Mouse (Mus musculus) right cerebral cortex, postnatal 14 days (tissue): ENCODE measurements around the gene Sorcs2.
A peak's percentile ranks its signal among the peaks of the same experiment; 100 is the strongest.

ENCODE experiments used
- DNase-seq: peaks from one replicate; pipeline ENCODE4 v3.0.0; 2022

Sorcs2 gene

DNA sequence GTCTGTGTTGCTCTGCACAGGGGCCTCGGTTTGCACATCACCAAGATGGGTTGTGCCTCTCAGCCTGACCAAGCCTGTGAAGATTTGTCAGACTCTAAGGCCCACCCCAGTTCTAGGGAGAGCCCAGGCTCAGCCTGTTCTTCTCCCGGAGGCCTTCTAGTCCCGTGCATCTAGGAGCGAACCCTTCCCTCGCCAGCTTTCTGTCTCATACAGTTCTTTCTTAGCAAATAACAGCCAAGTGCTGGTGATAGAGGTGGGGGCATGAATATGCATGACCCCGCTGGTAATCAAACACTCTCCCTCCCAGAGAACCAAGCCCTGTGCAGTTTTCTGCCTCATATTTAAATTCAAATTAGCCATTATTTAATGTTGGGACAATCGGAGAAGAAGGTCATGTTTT is 282.4 kb downstream of the Sorcs2 start:
- DNase-seq = no peak

DNA sequence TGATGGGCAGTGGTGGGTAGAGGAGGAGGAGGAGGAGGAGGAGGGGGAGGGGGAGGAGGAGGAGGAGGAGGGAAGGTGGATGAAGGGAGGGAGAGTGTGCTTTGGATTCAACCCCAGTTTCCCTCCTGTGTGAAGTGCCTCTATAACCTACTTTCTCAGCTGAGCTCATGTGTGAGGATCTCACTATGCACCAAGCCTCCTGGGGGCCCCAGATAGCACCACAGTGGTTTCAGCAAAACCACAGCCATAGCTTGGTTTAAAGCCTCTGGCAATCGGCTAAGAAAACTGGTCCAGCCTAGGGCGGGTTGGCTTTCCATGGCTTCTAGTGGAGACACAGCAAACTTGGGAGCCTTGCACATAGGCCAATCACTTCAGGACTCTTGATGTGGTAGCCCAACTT is 284.2 kb downstream of the Sorcs2 start:
- DNase-seq = no peak

DNA sequence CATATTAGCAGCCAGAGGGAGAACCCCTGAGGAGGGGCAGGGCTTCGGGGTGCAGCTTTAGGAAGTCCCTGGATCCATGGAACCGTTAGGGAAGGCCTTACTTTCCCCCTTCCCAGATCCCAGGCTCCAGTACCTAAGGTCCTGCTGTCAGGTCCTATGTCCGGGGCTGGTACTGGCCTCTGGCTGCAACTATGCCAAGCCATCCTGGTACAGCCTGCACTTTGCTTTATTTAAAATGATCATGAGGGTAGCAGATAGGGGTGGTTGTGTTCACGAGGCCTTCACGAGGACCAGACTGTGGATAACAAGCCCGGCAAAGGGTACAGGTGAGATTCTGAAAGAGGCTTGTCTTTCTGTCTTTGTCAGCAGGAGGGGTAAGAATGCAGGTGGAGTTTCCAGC is 285.2 kb downstream of the Sorcs2 start:
- DNase-seq = no peak

DNA sequence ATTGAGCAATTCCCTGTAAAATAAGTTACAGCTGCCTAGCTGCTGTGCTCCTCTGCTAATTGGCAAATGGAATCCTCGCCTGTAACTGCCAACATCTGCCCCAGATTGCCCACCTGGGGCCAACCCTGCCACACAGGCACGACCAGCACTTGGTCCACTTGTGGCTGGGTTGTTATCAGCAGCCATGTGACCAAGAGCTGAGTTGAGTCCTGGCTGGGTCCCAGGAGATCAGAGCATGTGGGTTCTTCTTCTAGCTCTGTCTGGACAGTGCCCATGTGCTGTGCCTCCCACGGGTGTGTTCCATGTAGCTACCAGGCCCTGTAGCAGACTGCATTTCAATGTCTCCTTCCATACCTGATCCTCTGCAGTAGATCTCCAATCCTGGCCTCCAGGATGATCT is 286.4 kb downstream of the Sorcs2 start:
- DNase-seq = no peak

DNA sequence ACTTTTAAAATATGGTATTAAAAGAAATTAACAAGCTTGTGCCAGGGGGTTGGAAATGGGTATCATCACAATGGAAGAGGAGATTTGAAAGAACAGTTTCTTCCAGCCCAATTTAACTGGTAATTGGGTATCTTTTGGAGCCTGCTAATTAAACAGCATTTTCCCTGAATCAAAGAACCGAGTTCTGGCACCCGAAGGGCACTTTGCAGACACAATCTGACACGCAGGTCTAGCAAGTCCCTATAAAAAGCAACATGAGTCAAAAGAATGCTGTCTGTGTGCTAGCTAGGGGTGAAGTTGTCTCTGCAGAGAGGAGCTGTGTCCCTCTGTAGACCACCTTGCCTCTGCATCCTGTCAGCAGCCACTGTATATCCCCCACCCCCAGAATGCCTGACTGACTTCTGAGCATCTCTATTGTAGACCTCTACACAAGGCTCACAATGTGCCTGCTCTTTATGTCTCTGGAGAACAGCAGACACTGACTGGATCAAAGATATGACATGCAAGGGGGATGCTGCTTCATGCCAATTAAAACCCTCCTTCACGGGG is 289.5 kb downstream of the Sorcs2 start:
- DNase-seq = no peak

DNA sequence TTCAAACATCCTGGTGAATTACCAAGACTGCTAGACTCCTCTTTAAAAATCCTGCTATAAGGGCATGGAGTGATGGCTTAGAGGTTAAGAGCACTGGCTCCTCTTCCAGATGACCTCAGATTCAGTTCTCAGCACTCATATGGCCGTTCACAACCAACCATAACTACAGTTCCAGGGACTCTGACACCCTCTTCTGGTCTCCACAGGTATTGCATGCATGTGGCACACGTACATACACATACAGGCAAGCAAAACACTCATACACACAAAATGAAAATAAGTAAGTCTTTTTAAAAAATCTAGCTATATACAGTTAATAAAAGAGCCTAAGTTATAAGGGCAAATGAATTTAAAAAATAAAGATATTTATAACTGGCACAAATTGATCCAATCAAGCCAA is 294.5 kb downstream of the Sorcs2 start:
- DNase-seq = no peak

DNA sequence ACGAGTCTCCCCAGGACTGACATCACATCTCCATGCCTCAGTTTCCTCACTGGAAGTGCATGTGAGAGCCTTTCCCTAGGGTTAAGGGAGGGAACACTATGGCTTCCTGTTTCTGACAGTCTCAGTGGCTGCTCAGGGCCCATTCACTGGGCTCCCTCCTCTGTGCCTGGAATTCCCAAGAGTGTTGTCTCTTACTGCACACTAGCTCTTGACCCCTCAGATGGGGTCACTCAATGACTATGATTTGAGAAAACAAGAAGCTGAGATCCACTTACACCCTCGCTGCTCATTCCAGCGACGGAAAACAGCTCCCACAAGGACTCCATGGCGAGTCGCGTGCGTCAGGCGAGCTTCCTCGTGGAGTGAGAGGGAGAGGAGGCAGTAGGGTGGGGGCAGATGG is 296.8 kb downstream of the Sorcs2 start:
- DNase-seq = no peak

DNA sequence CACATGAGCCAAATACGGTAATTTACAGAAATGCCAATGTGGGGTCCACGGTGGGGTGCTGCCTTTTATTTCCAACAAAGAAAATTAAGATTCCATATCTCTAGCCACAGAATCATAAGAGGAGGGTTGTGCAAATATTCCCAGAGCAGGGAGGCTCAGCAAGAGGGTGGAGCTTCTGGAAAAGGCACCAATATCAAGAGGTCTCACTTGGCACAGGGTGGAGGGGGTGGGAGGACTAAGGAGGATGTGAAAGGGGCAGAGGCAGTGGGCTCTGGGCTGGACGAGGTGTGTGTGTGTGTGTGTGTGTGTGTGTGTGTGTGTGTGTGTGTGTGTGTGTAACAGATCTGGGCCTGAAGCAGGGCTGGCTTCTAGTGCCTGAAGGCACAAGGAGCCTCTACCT is 297.5 kb downstream of the Sorcs2 start:
- no peak for DNase-seq

DNA sequence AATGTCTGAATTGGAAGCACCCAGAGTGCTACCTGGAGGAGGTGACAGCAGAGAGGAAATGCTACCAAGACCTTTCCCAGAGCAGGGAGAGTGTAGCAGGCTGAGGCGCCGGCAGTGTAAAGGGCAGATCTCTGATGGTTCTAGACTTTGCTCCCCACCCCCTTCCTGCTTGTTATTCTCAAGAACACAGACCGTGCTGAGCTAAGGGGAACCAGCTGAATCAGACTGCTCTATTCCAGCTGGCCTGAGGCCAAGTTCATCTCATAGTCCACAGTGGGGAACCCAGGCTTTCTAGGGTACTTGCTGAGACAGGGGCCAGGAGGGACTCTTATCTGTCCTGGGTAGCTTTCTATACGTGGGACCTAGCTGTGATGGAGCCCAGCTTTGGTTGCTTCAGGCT is 298.3 kb downstream of the Sorcs2 start:
- DNase-seq = peak; percentile 33

DNA sequence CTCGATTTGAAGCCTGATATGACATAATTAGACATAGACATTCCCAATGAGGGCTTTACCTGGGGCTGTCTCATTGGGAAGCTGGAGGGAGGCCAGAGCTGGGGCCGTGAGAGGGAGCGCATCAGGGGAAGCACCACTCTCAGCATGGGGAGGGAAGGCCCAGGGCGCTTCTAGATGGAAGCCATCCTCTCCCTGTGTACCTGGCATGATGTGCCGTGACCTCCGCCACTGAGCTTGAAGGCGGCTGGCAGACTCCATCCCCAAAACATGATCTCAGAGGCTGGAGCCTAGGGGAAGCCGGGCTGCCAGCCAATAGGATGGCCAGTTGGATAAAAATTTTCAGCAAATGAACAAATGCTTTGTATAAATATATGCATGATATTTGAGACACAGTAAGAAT is 301.9 kb downstream of the Sorcs2 start:
- no peak for DNase-seq

DNA sequence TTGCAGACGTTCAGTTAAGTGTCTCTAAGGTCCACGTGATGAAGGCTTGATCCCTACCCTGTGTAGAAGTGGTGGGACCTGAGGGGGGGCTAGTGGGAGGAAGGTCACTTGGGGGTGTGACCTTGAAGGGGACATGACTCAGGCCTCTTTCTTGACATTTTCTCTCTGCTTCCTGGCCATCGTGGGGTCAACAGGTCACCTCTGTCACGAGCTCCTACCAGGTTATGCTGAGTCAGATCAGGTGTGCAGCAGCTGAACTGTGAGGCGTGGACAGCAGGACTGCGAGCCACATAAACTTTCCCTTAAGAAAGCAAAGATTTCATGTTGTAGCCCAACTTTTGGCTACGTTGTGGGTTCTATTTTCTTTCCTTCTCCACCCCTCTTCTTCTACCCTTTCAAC is 307.9 kb downstream of the Sorcs2 start:
- DNase-seq = no peak

DNA sequence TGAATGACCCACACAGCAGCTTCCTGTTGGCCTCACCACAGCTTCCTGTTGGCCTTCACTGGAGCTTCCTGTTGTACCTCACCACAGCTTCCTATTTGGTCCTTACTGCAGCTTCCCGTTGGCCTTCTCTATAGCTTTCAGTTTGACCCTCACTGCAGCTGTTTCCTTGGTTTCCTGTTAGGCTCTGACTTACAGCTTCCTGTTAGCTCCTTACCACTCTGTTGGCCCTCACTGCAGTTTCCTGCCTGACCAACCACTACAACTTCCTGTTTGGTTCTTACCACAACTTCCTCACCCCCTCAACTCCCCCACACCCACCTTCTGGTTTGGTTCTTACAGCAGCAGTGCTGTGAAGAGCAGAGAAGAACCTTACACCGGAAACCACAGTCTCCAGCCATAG is 308.7 kb downstream of the Sorcs2 start:
- DNase-seq = no peak

DNA sequence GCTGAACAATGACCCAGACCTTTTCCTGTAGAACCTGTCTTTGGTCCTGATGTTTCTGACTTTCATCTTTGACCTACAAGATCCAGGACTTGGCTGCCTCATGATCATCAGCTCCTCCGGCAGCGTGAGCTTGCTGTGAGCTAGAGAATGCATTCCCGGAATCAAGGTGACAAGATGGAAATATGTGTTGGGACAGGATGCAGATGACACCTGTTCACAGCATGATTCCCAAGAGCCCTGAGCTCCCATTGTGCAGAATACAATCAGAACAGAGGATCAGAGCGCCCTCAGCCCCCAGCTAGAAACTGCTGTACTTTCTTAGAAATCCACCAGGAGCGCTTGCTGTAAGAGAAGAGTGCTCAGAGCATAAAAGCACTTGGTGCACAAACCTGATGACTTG is 311.0 kb downstream of the Sorcs2 start:
- DNase-seq = no peak

DNA sequence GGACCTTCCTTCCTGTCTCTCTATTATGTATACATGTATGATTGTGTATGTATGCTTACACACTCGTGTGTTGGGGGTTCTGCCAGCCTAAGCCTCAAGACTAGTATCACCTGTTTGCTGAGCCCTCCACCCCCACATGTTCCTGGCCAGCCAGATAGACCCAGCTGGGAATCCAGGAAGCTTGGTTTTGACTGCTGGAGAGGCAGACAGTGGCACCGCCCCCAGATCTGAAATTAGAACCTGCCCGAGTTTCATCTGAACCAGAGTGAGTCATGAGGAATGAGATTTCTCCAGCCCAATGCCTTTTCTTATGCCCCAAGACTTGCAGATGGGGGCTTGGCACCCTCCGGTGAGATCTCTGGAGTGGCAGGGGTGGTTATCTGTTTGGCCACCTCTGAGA is 312.3 kb downstream of the Sorcs2 start:
- peak; percentile 57 for DNase-seq

DNA sequence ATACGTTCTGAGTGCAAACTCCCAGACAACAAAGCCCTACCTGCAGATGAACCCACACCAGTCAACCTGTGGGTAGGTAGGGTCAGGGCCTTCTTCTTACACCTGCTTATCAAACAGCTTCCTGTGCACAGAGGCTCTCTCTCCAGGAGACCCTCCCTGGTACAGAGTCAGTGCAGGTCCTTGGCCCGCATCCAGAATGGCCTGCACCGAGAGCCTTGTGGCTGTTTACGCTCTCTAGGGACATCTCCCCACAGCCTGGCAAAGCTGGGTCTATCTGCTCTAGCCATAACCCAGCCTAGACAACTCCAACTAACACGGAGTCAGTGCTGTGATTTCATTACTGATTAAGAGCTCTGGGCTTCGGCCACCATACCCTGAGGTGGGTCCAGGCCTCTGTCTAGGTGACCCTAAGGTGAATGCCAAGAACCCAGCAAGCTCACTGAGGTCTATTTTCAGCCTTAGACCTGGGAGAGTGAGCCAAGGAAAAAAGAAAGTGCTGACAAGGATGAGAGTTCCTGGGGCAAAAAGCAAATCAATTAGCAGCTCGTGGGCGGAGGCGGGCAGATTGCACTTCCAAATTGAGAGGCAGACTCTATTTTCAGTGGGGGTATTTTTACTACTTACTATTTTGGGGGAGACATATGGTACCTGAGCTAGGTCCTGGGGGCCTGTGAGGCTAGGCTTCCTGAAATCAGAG is 313.9 kb downstream of the Sorcs2 start:
- no peak for DNase-seq

DNA sequence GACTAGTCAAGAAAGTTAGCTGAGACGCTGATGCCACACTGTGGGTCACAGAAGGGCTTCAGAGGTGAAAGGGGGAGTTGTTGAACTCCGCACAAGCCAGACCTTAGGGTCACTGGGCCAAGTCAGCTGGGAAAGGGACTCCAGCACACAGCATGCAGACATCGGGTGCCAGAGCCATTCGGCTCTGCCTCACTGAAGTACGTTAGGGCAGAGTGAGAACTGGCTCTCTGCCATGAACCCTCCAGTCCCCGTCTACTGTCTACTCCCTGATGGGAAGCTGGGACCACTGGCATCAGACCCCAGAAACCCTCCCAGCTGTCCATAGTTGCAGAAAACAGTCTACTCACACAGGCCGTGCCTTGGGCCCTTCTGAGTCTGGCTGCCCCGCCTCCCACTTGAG is 316.9 kb downstream of the Sorcs2 start:
- no peak for DNase-seq

DNA sequence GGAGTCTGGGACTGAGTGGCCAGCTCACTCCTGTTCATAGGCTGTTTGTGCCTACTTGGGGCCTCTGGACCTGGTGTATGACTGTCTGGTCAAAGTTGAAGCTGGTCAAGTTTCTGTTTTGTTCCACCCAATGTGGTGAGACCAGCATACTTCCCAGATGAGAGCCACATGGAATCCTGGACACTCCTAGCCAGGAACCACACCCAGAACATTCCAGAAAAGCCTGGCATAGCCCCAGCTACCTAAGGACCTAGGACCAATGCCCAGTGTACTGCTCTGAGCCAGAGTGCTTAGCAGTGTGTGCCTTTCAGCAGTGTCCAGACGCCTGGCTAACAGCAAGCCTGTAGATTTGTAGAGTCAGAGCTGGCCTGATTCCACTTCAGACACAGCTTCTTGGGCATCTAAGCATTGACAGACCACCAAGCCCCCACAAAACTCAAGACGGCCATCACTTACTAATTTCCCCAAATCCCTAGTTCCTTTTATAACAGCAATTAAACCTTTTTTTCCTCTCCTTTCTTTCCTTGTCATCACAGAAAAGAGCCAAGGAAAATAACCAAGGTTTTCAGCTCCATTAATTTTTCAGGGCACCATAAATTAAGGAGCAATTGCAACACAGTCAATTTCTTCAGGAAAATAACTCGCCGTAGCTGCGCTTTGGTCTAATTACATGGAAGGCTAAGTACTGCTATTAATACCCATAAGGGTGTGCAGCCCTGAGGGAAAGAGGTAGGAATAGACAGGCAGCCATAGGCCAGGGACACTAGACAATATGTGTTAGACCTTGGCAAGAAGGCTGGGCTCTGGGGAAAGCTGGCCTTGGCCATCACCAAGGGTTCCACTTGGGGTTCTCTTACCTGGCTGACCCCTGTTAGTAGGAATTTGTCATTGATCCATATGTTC is 322.5 kb downstream of the Sorcs2 start:
- DNase-seq = no peak

DNA sequence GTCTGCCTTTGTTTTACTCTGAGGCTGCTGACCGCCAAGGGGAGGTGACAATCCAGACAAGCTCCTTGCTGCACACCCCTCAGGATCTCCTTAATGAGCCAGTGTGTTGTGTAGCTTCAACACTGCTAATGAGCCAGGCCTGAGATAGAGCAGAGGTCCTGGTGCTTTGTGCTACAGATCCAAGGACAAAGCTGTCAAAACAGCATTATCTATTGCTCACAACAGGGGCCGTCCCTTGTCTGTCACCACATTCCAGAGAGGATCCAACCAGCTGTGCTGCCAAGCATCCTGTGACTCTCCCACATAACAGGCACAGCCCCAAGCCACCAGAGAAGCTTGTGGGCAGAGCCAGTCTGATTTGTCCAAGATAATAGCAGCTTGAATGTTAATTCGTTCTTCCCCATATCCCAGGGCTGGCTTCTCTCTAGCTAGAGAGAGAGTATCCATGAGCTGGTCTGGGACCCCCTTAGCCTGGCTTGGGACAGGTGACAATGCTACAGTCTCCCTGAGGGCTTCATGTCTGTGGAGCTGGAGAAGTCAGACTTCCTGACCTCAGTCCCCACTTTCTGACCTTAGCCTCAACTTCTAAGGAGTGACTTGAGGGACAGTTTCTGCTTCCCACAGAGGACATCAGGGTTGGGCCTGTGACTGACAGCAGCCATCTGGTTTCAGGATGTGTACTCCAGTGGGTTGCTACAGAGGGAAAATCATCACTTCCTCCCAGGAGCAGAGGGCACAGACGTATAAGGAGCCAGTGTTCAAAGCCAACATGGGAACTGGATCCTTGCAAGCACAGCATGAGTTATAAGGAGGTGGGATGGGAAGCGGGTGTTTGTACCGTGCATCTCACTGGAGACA is 328.2 kb downstream of the Sorcs2 start:
- DNase-seq = peak; percentile 32

DNA sequence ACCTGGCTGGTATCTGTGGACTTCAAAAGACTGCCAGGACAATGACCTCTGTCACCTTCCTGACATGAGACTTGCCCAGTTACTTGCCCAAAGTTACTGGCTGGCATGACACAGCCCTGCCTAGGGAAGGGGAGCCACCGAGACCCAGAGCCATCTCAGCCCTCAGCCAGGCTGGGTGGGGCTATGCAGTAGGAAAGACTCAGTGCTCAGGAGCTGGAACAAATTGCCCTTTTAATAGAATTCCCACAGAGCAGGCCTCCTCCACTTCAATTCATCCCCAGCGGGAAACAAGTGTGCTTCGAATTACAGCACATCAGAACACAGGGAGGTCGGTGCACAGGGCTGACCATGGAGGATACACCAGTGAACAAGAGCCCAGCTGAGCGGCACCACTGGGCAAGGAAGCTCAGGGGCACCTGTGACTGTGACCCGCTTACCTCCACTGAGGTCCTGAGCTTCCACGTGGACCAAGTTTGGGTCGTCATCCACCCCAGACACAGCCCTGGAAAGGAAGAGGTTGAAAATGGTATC is 330.2 kb downstream of the Sorcs2 start:
- DNase-seq = no peak

DNA sequence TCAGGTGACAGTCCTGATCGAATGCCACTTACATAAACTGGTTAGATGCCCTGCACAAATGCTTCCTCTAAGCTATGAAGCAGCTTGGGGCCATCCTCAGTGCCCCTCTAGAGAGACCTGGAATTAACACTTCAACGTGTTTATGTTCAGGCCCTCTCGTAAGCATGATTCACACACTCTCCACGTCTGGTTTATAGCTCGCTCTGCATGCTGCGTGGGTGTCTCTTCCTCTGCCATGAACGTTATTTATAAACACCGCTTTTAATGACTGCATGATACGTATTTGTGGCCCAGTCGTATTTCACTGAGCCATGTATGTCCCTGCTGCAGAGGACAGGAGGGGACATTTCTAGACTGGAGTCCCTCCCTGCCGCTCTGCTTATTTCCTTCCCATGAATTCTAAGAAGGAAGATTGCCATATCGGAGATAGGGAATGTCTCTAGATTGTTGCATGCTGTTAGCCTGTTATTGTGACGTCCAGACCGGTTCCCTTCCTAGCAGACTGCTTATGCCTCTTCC is 340.1 kb downstream of the Sorcs2 start:
- DNase-seq = no peak

DNA sequence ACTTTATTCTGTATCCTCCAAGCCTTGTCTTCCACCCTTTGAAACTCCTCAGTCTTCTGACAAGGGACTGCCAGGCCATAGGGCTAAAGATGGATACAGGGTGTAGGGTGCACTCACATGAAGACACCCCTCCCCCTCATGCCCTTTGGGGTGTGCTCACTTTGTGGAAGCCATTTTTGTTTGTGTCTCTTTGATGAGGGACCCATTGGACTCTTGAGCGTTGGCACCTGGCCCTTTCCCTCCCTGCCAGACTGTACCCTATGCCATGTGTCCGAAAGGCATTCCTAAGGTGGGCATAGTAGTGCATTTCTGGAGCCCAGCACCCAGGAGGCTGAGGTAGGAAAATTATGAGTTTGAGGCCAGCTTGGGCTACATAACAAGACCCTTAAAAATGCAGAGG is 341.0 kb downstream of the Sorcs2 start:
- DNase-seq = no peak

DNA sequence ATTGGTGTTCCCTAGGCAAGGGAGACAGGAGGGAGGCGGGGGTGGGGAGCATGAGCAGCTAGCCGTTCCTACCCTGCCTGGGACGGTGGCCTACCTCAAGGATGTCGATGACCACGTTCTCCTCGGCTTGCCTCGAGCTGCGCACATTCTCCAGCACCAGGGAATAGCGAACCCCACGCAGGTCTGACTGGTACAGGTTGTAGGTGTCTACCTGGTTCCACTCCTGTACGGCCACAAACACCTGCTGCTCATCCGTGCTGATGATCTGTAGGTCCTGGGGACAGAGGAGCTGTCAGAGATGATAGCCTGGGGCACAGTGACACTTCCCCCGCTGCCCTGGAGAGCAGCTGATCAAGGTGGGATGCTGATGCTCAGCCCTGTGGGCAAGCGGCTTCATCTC is 342.1 kb downstream of the Sorcs2 start:
- no peak for DNase-seq

DNA sequence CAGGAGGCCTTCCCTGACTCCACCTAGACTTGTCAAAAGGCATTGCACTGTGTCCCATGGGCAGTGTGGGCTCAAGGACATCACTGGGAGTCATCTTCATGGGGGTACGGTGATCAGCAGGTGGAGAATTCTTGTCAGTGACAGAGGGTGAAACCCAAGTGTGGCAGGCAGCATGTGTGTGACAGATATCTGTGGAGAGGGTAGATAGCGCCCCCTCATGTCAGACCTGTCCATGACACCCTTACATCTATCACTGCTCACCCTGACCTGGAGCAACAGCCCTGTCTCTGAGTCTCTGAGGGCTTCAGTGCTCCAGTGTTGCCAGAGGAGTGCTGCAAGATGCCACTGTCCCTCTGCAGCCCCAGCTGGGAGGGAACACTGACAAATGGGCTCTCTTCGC is 343.4 kb downstream of the Sorcs2 start:
- DNase-seq = no peak
